Mouse (Mus musculus) Patski (cell line): ENCODE results near the gene Traip. TPM values are rescaled to one million over a fixed set of nuclear protein-coding genes. Genes with fewer than 3 reads are reported as not detected.

Experiments
- ATAC-seq: fragments of 100-300 bp; one replicate; pipeline ENCODE4 v1.8.0; 2021
- CTCF ChIA-PET: fragments of 350-600 bp; sonication (Branson Sonifier 250); formaldehyde crosslinking; loops from one replicate; lab custom pipeline; 2022; ENCODE audit warnings: inconsistent platforms; lab: Charles Lee
- POLR2A ChIA-PET: fragments of 350-600 bp; sonication (Branson Sonifier 250); formaldehyde crosslinking; loops from one replicate; lab custom pipeline; 2022; ENCODE audit warnings: antibody characterized with exemption, inconsistent platforms; lab: Charles Lee
- DNase-seq: peaks from one replicate; pipeline ENCODE4 v3.0.0-alpha.2; 2011; ENCODE audit warnings: low read depth, low spot score
- H3K27me3 ChIP-seq: fragments of 371-371 bp; one replicate; pipeline ENCODE4 v1.5.1; 2021
- CTCF ChIP-seq: fragments of 100-300 bp; IDR thresholded peaks from one replicate; pipeline ENCODE4 v1.5.1; 2021
- in situ Hi-C: fragments of 300-500 bp; cut with MboI; formaldehyde crosslinking; loops from 3 replicates; pipeline ENCODE4 v1.11.1; 2018; ENCODE audit warnings: low pct_unique_long_range_greater_than_20kb, mixed read lengths
- polyA plus RNA-seq: library from polyadenylated mRNA; unstranded; gene quantifications from one replicate; pipeline ENCODE4 v1.2.3, GENCODE M21; 2021

Gene Traip
- polyA plus RNA-seq, 1 experiment from 2014 or later: 7.3 TPM

DNA sequence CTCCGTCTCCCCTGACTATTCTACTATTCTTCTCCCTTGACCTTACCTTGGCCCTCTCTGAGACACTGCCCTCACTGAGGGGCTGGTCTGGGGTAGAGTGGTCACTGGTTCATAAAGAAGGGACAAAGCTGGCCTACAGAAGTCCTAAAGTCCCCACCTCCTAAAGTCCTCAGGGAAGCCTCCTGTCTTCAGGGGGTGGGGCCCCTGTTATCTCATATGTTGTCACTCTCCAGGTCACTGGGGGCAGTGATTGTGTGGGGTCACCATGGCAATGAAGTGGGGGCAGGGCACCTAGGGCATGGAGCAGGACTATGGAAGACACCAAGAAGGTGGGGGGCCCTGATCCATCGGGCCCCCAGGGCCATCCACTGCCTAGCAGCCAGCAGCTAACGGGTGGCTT, 21.8 kb upstream of the Traip start, which contains the start of gene Actl11:
Actl11 (plus strand) TSS at position 301 of the 400 bp plus-strand sequence.
- no peak for TF ChIP-seq CTCF
- H3K27me3 ChIP-seq: peaks cover 16% of the 10 kb centered on the region
- DNase-seq (no peak), ATAC-seq (no peak)
- ChIA-PET CTCF (no interaction called here), POLR2A (no interaction called here)
- in situ Hi-C loops: no loop called here

DNA sequence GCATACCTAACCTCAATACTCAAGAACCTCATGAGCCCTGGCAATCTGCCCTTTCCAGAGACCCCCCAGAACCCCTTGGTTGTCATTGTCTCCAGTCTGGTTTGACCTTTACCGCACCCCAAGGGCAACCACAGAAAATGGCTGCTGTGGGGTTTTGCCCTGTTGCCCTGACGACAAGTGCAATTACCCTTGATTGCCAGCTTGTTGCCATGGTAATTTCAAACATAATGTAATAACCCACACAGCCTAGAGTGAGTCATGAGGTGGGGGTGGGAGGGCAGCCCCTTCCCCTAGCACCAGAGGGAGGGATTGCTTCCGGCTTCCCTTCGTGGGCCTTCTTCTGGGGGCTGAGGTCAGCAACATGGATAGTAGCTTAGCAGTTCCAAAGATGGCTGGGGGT, 17.7 kb upstream of the Traip start:
- no peak for TF ChIP-seq CTCF
- no peak for ATAC-seq
- ChIA-PET POLR2A (interaction anchor here (1.3 kb wide), 1 partner anchor 24 kb away, joined by 3 read pairs; no protein-coding TSS in a partner anchor), CTCF (interaction anchor here (0.9 to 1.6 kb wide), 2 partner anchors 10 to 25 kb away, joined by 3 read pairs; no protein-coding TSS in a partner anchor)
- DNase-seq: no peak
- peaks cover 21% of the 10 kb centered on the region for H3K27me3 ChIP-seq
- in situ Hi-C loops: no loop called here

DNA sequence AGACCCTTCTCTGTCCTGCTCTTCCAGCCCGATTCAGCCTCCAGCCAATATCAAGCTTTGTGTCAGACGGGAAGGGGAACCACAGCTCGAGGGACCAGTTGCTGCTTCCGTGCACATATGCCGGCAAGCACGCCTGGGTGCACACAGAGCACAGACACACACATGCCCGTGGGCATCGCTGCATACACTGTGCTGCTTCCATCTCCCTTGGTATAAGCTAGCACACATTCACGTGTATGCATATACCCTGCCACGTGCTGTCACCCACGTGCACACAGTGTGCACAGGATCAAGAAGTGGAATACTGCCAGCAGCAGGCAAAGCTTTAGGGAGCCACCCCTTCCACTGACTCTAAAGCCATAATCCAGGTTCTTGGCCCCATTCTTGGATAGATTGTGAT, 15.8 kb upstream of the Traip start:
- TF ChIP-seq CTCF: no peak
- ChIA-PET CTCF (no interaction called here), POLR2A (no interaction called here)
- in situ Hi-C loops: no loop called here
- peaks cover 24% of the 10 kb centered on the region for H3K27me3 ChIP-seq
- no peak for ATAC-seq
- DNase-seq: no peak

DNA sequence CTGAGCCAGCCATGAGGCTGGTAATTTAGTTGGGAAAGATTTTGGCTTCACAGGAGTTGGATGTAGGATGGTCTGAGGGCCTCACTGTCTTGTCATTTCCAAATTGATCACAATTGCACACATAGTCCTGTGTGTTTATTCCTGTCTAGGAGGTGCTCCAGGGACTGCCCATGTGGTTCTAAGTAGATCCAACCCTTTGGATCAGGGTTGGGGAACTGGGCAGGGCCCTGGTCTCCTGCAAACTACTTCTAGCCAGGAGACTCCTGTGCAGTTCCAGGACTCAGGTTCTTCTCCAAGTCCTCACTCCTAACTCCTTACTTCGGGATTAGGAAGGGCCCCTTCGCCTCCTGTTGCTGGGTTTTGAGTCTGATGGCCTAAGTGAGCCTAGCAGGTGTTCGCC, 14.6 kb upstream of the Traip start, which contains the start of gene Camkv:
Camkv (plus strand) TSS at position 301 of the 400 bp plus-strand sequence.
- ChIA-PET POLR2A (no interaction called here), CTCF (no interaction called here)
- ATAC-seq (no peak), DNase-seq (no peak)
- in situ Hi-C loops: no loop called here
- no peak for TF ChIP-seq CTCF
- peaks cover 31% of the 10 kb centered on the region for H3K27me3 ChIP-seq

DNA sequence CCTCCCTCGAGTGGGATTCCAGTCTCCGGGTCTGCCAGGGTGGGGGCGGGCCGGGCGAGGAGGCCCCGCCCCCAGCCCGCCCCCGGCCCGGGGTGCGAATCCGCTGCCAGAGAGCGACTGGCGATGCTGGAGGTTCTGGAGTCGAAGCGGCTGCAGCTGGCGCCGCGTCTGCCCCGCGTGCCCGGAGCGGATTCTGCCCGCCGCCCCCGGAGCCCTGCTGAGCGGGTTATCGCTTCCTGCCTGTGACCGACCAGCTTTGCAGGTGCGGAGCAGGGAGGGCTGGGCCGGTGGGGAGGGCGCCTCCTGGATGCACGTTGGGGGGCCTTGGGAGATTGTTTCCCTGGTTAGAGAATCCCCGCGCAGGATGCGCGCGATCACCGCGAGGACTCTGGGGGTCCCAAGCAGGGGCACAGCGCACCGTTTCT, 14.1 kb upstream of the Traip start:
- ATAC-seq: no peak
- ChIA-PET CTCF (no interaction called here), POLR2A (no interaction called here)
- no peak for DNase-seq
- no peak for TF ChIP-seq CTCF
- peaks cover 32% of the 10 kb centered on the region for H3K27me3 ChIP-seq
- in situ Hi-C loops: no loop called here

DNA sequence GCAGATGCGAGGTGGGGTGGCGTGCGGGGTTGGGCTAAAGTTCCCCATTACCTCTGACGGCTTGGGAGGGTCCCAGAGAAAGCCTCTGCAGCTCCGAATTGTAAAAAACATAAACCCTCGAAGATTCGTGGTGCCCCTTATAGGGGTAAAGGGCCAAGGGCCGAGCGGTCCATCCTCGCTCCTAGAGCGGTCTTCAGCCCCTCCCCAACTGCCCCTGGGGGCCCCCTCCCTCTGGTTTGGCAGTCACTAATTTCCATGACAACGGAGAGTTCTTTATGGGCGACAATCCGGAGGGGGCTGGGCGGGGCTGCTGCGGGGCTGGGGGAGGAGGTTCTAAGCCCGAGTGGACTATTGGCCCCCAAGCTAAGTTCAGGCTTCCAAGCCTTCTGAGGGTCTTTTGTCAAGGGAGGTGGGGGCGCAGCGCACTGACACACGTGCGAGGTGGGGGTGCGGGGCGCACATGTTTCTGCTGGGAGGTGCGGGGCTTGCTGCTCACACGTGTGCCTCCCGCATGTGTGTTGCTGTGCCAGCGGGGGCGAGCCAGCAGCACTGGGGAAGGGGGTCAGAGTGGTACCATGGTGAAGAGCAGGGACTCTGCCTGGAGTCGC, 13.6 kb upstream of the Traip start:
- POLR2A ChIA-PET: no interaction called here
- peaks cover 37% of the 10 kb centered on the region for H3K27me3 ChIP-seq
- ATAC-seq (no peak), DNase-seq (no peak)
- CTCF ChIA-PET: no interaction called here
- no peak for TF ChIP-seq CTCF
- in situ Hi-C loops: no loop called here

DNA sequence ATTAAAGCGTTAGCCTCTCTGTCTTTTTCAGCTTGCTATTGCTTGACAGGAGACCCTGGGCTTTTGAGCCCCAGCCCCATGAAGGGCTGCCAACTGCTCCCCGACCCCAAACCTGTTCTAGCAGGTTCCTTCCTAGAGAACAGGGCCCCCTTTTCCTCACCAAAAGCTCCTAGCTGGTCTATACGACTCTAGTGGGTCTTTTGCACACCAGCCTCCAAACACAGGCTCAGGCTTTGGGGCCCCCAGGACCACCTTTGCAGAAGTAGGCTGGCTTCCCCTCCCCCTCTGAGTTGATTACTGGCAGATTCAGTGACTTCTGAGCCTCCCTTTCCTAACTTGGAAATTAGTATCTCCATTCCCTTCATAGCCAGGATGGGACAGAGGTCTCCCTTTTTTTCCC, 13.1 kb upstream of the Traip start:
- H3K27me3 ChIP-seq: peaks cover 38% of the 10 kb centered on the region
- in situ Hi-C loops: no loop called here
- ATAC-seq: no peak
- DNase-seq: no peak
- ChIA-PET POLR2A (no interaction called here), CTCF (no interaction called here)
- TF ChIP-seq CTCF: no peak

DNA sequence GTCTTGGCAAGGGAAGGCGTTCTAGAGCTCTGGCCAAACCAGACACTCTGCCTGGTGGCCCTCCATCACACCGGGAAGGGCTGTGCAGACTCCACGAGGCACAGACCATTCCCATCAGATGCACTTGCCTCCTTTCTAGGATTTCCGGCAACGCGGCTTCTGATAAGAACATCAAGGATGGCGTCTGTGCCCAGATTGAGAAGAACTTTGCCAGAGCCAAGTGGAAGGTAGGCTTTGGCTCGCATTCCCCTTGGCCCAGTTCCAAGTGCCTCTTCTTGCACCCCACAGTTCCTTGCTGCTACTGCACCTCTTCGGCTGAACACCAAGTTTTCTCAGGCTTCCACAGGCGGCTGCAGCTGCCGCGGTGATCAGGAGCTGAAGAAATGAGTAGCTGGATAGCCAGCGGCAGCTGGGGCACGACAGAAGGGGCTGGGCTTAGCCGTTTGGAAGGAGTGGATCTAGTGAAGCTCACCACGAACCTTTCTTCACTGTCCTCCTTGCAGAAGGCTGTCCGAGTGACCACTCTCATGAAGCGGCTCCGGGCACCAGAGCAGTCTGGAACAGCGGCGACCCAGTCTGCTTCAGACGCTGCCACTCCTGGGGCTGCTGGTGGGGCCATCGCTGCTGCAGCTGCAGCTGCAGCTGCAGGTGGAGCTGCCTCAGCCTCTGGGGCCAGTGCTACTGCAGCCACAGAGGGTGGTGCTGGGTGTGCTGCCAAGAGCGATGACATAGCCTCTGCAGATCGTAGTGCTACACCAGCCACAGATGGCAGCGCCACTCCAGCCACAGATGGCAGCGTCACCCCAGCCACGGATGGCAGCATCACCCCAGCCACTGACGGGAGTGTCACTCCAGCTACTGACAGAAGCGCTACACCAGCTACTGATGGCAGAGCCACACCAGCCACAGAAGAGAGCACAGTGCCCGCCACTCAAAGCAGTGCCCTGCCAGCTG, 2.4 kb upstream of the Traip start:
- ChIA-PET CTCF (interaction anchor here (1.4 kb wide), 1 partner anchor 43 kb away, joined by 4 read pairs; no protein-coding TSS in a partner anchor), POLR2A (no interaction called here)
- ATAC-seq (no peak), DNase-seq (no peak)
- in situ Hi-C loops: no loop called here
- TF ChIP-seq CTCF: no peak
- H3K27me3 ChIP-seq: peaks cover 23% of the 10 kb centered on the region

DNA sequence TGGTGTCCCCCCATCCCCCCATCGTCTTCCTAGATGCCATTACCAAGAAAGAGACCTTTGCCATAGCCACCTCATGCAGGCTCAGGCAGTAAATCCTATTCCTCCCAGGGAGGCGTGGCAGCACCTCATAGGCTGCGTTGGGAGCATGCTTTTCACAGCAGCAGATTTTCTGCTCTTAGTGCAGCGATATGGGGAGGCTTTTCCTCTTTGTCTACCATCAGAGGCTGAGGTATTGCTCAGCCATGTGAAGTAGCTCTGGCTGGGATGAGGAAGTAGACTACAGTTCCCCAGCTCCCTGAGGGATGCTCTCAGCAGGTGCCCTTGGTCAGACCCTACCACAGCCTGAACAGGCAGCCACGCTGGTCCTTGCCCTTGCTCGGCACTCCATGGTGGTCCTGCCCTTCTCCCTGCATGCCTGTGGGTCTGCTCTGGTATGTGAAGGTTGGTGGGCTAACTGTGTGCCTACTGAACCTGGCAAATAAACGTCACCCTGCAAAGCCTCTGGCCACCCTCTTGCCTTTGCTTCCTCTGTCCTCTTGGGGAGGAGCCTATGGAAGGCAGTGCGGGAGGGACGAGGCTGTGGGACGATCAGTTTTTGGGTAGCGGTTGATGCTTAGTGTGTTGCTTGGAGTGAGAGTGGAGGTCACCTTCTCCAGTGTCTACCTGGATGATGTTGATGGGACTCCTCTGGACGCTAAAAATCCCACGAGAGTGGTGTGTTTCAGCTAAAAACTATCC, 583 bp upstream of the Traip start:
- POLR2A ChIA-PET: no interaction called here
- no peak for TF ChIP-seq CTCF

More for the DNA sequence above, 583 bp upstream of the Traip start:
- peaks cover 18% of the 10 kb centered on the region for H3K27me3 ChIP-seq
- ATAC-seq: no peak
- DNase-seq: no peak
- CTCF ChIA-PET: no interaction called here
- in situ Hi-C loops: no loop called here
